Mouse (Mus musculus) heart, postnatal 4 days (tissue): ENCODE measurements around the gene Tbc1d30. TPM values are rescaled to one million over a fixed set of nuclear protein-coding genes. Genes with fewer than 3 reads are reported as not detected.
A peak's percentile ranks its signal among the peaks of the same experiment; 100 is the strongest.
"Not testable (repeated sequence)": the region's sequence is repeated elsewhere in the genome, so short reads cannot be mapped to it uniquely, and the experiment has no call there.

ENCODE experiments used
- DNase-seq: peaks from one replicate; pipeline ENCODE4 v3.0.0; 2021
- total RNA-seq, 2 experiments: library from RNA; stranded (reverse); gene quantifications; 2 replicates each; pipeline ENCODE4 v1.2.3; 2021

Gene Tbc1d30
- total RNA-seq, 2 experiments from 2014 or later: 3.7 to 4.9 TPM

GRCm38 (mm10) chr10:121364801-121365564 is 13.9 kb upstream of the Tbc1d30 start, which contains the start of gene Gns:
TSS of gene Gns (plus strand) at chr10:121365090.
- peak; percentile 92 for DNase-seq

- no peak for DNase-seq
These were observed 13.2 kb upstream of the Tbc1d30 start for GRCm38 (mm10) chr10:121364306-121364705.

- DNase-seq: no peak
These were observed 12.1 kb upstream of the Tbc1d30 start for GRCm38 (mm10) chr10:121363201-121363600.

- no peak for DNase-seq
These were observed 9.3 kb upstream of the Tbc1d30 start for GRCm38 (mm10) chr10:121360358-121360757.

GRCm38 (mm10) chr10:121351692-121352290 is 713 bp upstream of the Tbc1d30 start:
- no peak for DNase-seq

GRCm38 (mm10) chr10:121350357-121351065 is 567 bp downstream of the Tbc1d30 start:
- DNase-seq: peak; percentile 33

GRCm38 (mm10) chr10:121349244-121349643 is 1.8 kb downstream of the Tbc1d30 start:
- no peak for DNase-seq

GRCm38 (mm10) chr10:121343867-121344266 is 7.2 kb downstream of the Tbc1d30 start:
- DNase-seq: no peak

- no peak for DNase-seq
These were observed 8.8 kb downstream of the Tbc1d30 start for GRCm38 (mm10) chr10:121342260-121342659.

GRCm38 (mm10) chr10:121340754-121341593 is 10.1 kb downstream of the Tbc1d30 start:
- DNase-seq: no peak

- DNase-seq: not testable (repeated sequence)
These were observed 14.5 kb downstream of the Tbc1d30 start for GRCm38 (mm10) chr10:121336536-121336935.

- peak; percentile 77 for DNase-seq
These were observed 16.5 kb downstream of the Tbc1d30 start for GRCm38 (mm10) chr10:121334576-121334975.

- peak; percentile 83 for DNase-seq
These were observed 20.1 kb downstream of the Tbc1d30 start for GRCm38 (mm10) chr10:121330940-121331339.

GRCm38 (mm10) chr10:121329586-121329985 is 21.5 kb downstream of the Tbc1d30 start:
- DNase-seq: no peak

GRCm38 (mm10) chr10:121326167-121326566 is 24.9 kb downstream of the Tbc1d30 start:
- no peak for DNase-seq

GRCm38 (mm10) chr10:121323493-121323892 is 27.6 kb downstream of the Tbc1d30 start:
- peak; percentile 38 for DNase-seq

GRCm38 (mm10) chr10:121318397-121318950 is 32.6 kb downstream of the Tbc1d30 start:
- no peak for DNase-seq

GRCm38 (mm10) chr10:121316361-121316760 is 34.7 kb downstream of the Tbc1d30 start:
- no peak for DNase-seq

GRCm38 (mm10) chr10:121315321-121316283 is 35.5 kb downstream of the Tbc1d30 start:
- peak; percentile 19 for DNase-seq

- DNase-seq: no peak
These were observed 36.9 kb downstream of the Tbc1d30 start for GRCm38 (mm10) chr10:121314186-121314585.

GRCm38 (mm10) chr10:121313049-121313448 is 38.0 kb downstream of the Tbc1d30 start:
- DNase-seq: no peak
